Comparison of ENCODE assay signal across 8 mouse cellular contexts in genomic region chr13:33965056-33966024, GRCm38 (mm10). TPM values are rescaled to one million over a fixed set of nuclear protein-coding genes. Genes with fewer than 3 reads are reported as not detected.
DNase-seq lines count a peak whose midpoint lies in the region; ATAC-seq and TF ChIP-seq lines count a peak whose summit lies in the region.

No protein-coding gene starts in this region.

- intact Hi-C loops in heart, adult 2 months (cut with DNase I): no loop called here
- intact Hi-C loops in left cerebral cortex, postnatal 4 days (cut with DNase I): no loop called here

- no peaks in the 10 kb centered on the region for H3K27me3 ChIP-seq in heart, adult 2 months (ENCODE audit: control insufficient read depth, insufficient read depth, low read length)
- no peaks in the 10 kb centered on the region for H3K27me3 ChIP-seq in forebrain, embryonic 14.5 days (replicated peaks; ENCODE audit: control insufficient read depth, insufficient read depth, low read length)
- no peaks in the 10 kb centered on the region for H3K27me3 ChIP-seq in midbrain, embryonic 11.5 days (ENCODE audit: control insufficient read depth, insufficient read depth, low read length)

- peak; percentile 22; the same call in 1 of the 2 replicates for ATAC-seq in forebrain, embryonic 14.5 days
- ATAC-seq in midbrain, embryonic 11.5 days (ENCODE audit: low FRiP score): peak; percentile 38; the same call in 1 of the 2 replicates

- no peak for TF ChIP-seq POLR2A in heart, adult 2 months (IDR thresholded peaks at IDR 0.05; ENCODE audit: insufficient read depth, low read depth, low read length)

- H3K4me3 ChIP-seq in heart, adult 2 months: peak overlapping the region; percentile 64
- peak overlapping the region; percentile 41 for H3K4me3 ChIP-seq in forebrain, embryonic 14.5 days (ENCODE audit: low read depth, low read length)
- H3K4me3 ChIP-seq in midbrain, embryonic 11.5 days (ENCODE audit: low read depth, low read length): peak overlapping the region; percentile 49

- 5% methylated on average over 14 of the region's 14 CpGs for WGBS in heart, adult 2 months
- WGBS in forebrain, embryonic 14.5 days: 26% methylated on average over 14 of the region's 14 CpGs
- WGBS in large intestine, adult 2 months: 4% methylated on average over 14 of the region's 14 CpGs
- 25% methylated on average over 14 of the region's 14 CpGs for WGBS in midbrain, embryonic 11.5 days

- peaks cover 10% of the 10 kb centered on the region for H3K4me1 ChIP-seq in heart, adult 2 months (ENCODE audit: control insufficient read depth, insufficient read depth, low read length)
- H3K4me1 ChIP-seq in forebrain, embryonic 14.5 days (ENCODE audit: control insufficient read depth, insufficient read depth, low read length): 0 out of 2 replicates have a peak, but pooled peaks cover 3% of the 10 kb centered on the region
- H3K4me1 ChIP-seq in midbrain, embryonic 11.5 days (ENCODE audit: control insufficient read depth, insufficient read depth, low read length): peaks cover 8% of the 10 kb centered on the region; the same call in 1 of the 2 replicates

- H3K36me3 ChIP-seq in heart, adult 2 months (ENCODE audit: control insufficient read depth, insufficient read depth, low read length): peaks cover 9% of the 10 kb centered on the region
- H3K36me3 ChIP-seq in forebrain, embryonic 14.5 days (ENCODE audit: control insufficient read depth, insufficient read depth, low read length): no peaks in the 10 kb centered on the region
- H3K36me3 ChIP-seq in midbrain, embryonic 11.5 days (ENCODE audit: control insufficient read depth, insufficient read depth, low read length): no peaks in the 10 kb centered on the region

- H3K4me2 ChIP-seq in forebrain, embryonic 14.5 days (ENCODE audit: low read length): peak overlapping the region; percentile 74
- H3K4me2 ChIP-seq in midbrain, embryonic 11.5 days: peak overlapping the region; percentile 69

- DNase-seq in heart, adult 2 months: no peak
- no peak for DNase-seq in heart, adult 11 months
- DNase-seq in Muller cell, postnatal 12 days (ENCODE audit: inconsistent ontology term): peak; percentile 58
- no peak for DNase-seq in forebrain, embryonic 14.5 days (ENCODE audit: low spot score)
- peak; percentile 27 for DNase-seq in large intestine, adult 2 months (ENCODE audit: low read depth, low spot score)
- peak; percentile 93 for DNase-seq in midbrain, embryonic 11.5 days (ENCODE audit: low spot score, missing footprints)
- no peak for DNase-seq in left cerebral cortex, adult 18-20 months (ENCODE audit: low spot score in 2 of 2)
- no peak for DNase-seq in left cerebral cortex, postnatal 4 days

- H3K79me2 ChIP-seq in heart, adult 2 months (replicated peaks; ENCODE audit: control insufficient read depth, insufficient read depth, low read length): no peaks in the 10 kb centered on the region

- no peaks in the 10 kb centered on the region for H3K9me3 ChIP-seq in forebrain, embryonic 14.5 days (replicated peaks; ENCODE audit: control insufficient read depth, low read length)
- H3K9me3 ChIP-seq in midbrain, embryonic 11.5 days (ENCODE audit: control insufficient read depth, low read length): no peaks in the 10 kb centered on the region

- TF ChIP-seq CTCF in heart, adult 2 months (IDR thresholded peaks at IDR 0.05): no peak

- TF ChIP-seq EP300 in heart, adult 2 months (IDR thresholded peaks at IDR 0.05; ENCODE audit: insufficient read depth, low read depth, low read length): no peak

- peak overlapping the region; percentile 90 for H3K27ac ChIP-seq in heart, adult 2 months
- H3K27ac ChIP-seq in forebrain, embryonic 14.5 days (ENCODE audit: low read depth, low read length): no peak overlapping the region; the same call in 1 of the 2 replicates
- no peak overlapping the region; the same call in 1 of the 2 replicates for H3K27ac ChIP-seq in midbrain, embryonic 11.5 days (ENCODE audit: low read depth, low read length)

- H3K9ac ChIP-seq in heart, adult 2 months (ENCODE audit: low read depth, low read length): peak overlapping the region; percentile 72
- H3K9ac ChIP-seq in forebrain, embryonic 14.5 days (ENCODE audit: low read length): peak overlapping the region; percentile 64
- H3K9ac ChIP-seq in midbrain, embryonic 11.5 days (ENCODE audit: low read length): peak overlapping the region; percentile 68

RNA-seq across cellular contexts. Expression of gene Nqo2, which starts 0.9 kb away (rescaled TPM):
- 10 to 100 TPM; 38.0 to 45.4 TPM for total RNA-seq in heart, adult 2 months (2021)
- 14.4 and 39.8 TPM in 2 replicates for polyA plus RNA-seq in heart, adult 2 months (2012; rRNA removed)
- polyA plus RNA-seq in forebrain, embryonic 14.5 days (2014; fragmentation: Nextera tagmentation; extraction: Ambion mirVana): 5.2 and 7.4 TPM in 2 replicates
- 14.5 and 16.3 TPM in 2 replicates for polyA plus RNA-seq in large intestine, adult 2 months (2012; rRNA removed)
- polyA plus RNA-seq in midbrain, embryonic 11.5 days (2014; fragmentation: Nextera tagmentation; extraction: Ambion mirVana): 18.7 and 19.4 TPM in 2 replicates
- total RNA-seq in left cerebral cortex, adult 18-20 months (2021): 1 to 10 TPM; 6.2 to 6.7 TPM
- total RNA-seq in left cerebral cortex, postnatal 4 days (2021): 1 to 10 TPM; 3.2 to 3.3 TPM

RNA-seq across cellular contexts. Expression of gene Ripk1, which starts 36.8 kb away (rescaled TPM):
- 1 to 10 TPM; 7.0 to 7.4 TPM for total RNA-seq in heart, adult 2 months (2021)
- polyA plus RNA-seq in heart, adult 2 months (2012; rRNA removed): 2.0 and 3.5 TPM in 2 replicates
- polyA plus RNA-seq in forebrain, embryonic 14.5 days (2014; fragmentation: Nextera tagmentation; extraction: Ambion mirVana): 5.7 and 5.8 TPM in 2 replicates
- polyA plus RNA-seq in large intestine, adult 2 months (2012; rRNA removed): 6.6 and 9.2 TPM in 2 replicates
- polyA plus RNA-seq in midbrain, embryonic 11.5 days (2014; fragmentation: Nextera tagmentation; extraction: Ambion mirVana): 8.2 and 10.0 TPM in 2 replicates
- 1 to 10 TPM; 5.2 to 5.8 TPM for total RNA-seq in left cerebral cortex, adult 18-20 months (2021)
- total RNA-seq in left cerebral cortex, postnatal 4 days (2021): 10 to 100 TPM; 11.7 to 12.7 TPM

RNA-seq across cellular contexts. Expression of gene Serpinb6a, which starts 37.3 kb away (rescaled TPM):
- total RNA-seq in heart, adult 2 months (2021): 100 to 1,000 TPM; 104 to 111 TPM
- 51.2 and 79.7 TPM in 2 replicates for polyA plus RNA-seq in heart, adult 2 months (2012; rRNA removed)
- polyA plus RNA-seq in forebrain, embryonic 14.5 days (2014; fragmentation: Nextera tagmentation; extraction: Ambion mirVana): 42.2 and 43.1 TPM in 2 replicates
- polyA plus RNA-seq in large intestine, adult 2 months (2012; rRNA removed): 220 and 263 TPM in 2 replicates
- 35.7 and 36.1 TPM in 2 replicates for polyA plus RNA-seq in midbrain, embryonic 11.5 days (2014; fragmentation: Nextera tagmentation; extraction: Ambion mirVana)
- 10 to 100 TPM; 39.4 to 40.8 TPM for total RNA-seq in left cerebral cortex, adult 18-20 months (2021)
- 10 to 100 TPM; 41.2 to 41.3 TPM for total RNA-seq in left cerebral cortex, postnatal 4 days (2021)

RNA-seq across cellular contexts. Expression of gene Serpinb6c, which starts 59.8 kb away (rescaled TPM):
- total RNA-seq in heart, adult 2 months (2021): not detected
- not detected in 2 replicates for polyA plus RNA-seq in heart, adult 2 months (2012; rRNA removed)
- 0.16 and 0.34 TPM in 2 replicates for polyA plus RNA-seq in forebrain, embryonic 14.5 days (2014; fragmentation: Nextera tagmentation; extraction: Ambion mirVana)
- not detected in 2 replicates for polyA plus RNA-seq in large intestine, adult 2 months (2012; rRNA removed)
- polyA plus RNA-seq in midbrain, embryonic 11.5 days (2014; fragmentation: Nextera tagmentation; extraction: Ambion mirVana): 0.29 TPM in 1 of 2 replicates, not detected in the other
- total RNA-seq in left cerebral cortex, adult 18-20 months (2021): 1 to 10 TPM; 1.1 to 1.2 TPM
- total RNA-seq in left cerebral cortex, postnatal 4 days (2021): under 1 TPM in 1 of 2 experiments, not detected in 1; 0.40 TPM

Comparison
In these comparisons a context has a peak if more than half of its experiments do, and no peak if none do; other contexts are left out.
1. DNase-seq: peak in Muller cell, postnatal 12 days (single experiment), large intestine, adult 2 months (single experiment) and midbrain, embryonic 11.5 days (single experiment); none in heart, adult 2 months (0 of 2), heart, adult 11 months (single experiment), forebrain, embryonic 14.5 days (single experiment), left cerebral cortex, adult 18-20 months (0 of 2) and left cerebral cortex, postnatal 4 days (single experiment).
2. Peak in every context shown above with its lines, with median percentiles within 50 percentile points of each other: H3K4me3 ChIP-seq and H3K9ac ChIP-seq.